Mouse (Mus musculus): Measurements from ENCODE around the gene Syt9. TPM values are rescaled to one million over a fixed set of nuclear protein-coding genes. Genes with fewer than 3 reads are reported as not detected.

The Syt9 gene
- polyA plus RNA-seq (2017; shearing (Covaris generic)), result not detected

DNA sequence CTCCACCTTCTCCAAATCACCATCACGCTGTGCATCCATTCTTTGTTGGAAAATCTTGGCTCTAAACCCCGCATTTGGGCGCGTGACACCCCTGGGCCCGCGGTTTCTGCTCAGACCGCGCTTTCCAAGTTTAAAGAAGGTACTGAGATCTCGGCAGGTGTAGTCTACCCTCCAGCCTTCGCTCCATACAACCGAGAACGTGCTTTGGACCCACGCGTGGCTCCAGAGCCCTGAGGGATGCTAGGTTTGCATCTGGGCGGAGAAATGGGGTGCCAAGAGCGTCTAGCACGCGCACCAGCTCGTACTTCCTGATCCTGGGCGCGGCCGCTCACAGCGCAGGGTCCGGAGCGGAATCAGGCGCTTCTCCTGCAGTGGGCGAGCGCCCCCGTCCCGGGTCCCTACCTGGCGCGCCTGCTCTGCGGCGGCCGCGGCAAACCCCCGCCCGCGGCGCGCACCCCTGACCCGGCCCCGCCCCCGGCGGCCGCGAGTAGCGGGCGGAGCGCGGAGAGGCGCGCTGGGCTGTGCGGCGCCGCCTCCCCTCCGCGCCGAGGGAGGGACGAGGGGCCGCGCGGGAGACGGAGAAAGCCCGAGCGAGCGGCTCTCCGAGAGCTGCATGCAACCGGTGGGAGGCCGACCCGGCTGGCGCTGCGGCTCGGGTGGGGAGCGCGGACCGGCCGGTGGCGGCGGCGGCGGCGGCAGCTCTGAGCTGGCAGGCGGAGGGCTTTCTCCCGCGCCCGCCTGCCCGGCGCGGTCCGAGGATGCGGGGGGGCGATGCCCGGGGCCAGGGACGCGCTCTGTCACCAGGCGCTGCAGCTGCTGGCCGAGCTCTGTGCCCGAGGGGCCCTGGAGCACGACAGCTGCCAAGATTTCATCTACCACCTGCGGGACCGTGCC, at the start of gene Syt9:
TSS of gene Syt9 (plus strand) at position 497 of the 894 bp plus-strand sequence.
- ATAC-seq, result no peak

DNA sequence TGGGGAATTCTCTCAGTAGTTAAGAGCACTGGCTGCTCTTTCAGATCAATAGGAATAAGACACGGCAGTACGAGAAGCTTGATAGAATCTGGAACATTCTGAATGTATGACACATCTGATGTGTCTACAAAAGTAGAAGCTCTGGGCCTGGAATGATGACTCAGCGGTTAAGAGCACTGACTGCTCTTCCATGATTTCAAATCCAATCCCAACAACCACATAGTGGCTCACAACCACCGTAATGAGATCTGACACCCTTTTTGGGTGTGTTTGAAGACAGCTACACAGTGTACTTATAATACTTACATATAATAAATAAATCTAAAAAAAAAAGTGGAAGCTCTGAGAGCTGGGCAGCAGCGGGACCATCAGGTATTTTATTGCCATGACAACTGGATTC, 31.5 kb upstream of the Syt9 start:
- ATAC-seq, result no peak

DNA sequence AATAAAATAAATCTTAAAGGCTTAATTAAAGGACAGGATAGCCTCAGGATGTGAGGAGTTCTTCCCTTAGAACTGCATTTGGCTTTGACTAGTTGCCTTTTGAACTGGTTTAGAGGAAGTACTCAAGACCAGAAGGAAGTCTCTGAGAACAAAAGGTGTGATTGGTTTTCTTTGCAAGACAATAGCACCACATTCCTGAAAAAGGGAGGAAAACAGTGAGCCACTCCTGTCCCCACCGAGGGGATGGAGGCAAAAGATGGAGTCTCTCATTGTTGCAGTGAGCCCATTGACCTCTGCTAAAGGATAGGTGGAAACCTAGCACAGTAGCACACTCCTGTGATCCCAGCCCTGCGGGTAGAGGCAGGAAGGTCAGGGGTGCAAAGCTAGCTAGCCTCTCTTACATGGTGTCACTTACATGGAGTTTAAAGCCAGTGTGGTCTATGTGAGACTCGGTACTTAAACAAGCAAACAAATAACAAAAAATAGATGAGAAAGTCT, 30.9 kb upstream of the Syt9 start:
- no peak for ATAC-seq

DNA sequence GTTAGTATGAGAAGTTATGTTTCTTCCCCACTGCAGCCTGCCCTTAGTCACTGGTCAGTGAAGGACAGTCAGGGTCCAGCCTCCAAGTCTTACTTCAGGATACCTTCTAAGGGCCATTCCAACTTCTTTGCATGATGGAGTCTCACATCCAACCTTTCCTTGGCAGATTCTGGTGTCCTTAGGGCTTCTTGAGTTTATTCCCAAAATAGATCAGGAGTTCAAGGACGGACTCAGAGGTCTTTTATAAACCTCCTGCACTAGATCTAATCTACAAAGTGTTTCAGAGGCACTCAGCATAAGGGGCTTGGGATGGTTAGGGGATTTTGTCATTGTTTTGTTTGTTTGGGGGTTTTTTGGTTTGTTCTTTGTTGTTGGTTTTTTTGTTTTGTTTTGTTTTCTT, 30.3 kb upstream of the Syt9 start:
- no peak for ATAC-seq

DNA sequence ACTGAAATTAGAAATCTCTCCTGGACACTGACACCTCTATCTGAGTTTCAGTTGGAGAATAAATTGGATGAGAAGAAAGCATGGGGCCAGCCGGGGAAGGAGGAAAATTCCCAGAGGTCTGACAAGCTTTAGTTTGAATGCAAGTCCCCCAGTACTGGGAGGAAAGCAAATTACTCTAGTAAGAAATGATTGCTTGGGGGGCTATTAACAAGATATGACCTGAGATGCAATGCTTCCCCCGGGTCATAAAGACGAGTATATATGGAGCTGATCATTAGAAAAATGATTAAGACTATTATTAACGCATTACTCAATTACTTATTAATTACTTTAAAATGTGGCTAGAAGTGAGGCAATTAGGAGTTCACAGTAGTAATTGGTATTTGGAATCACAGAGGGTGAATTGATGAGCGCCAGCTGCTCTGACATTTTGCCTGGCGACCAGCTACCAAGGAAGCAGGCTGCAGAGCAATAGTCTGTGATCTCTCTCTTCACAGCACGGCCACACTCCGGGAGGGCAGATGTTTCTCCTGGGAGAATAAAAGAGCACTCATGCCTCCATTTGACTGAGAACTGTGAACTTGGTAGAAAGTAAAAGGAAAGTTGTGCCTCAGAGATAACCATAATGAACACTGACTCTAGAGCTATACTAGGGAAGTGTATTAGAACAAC, 28.9 kb upstream of the Syt9 start:
- ATAC-seq, result no peak

DNA sequence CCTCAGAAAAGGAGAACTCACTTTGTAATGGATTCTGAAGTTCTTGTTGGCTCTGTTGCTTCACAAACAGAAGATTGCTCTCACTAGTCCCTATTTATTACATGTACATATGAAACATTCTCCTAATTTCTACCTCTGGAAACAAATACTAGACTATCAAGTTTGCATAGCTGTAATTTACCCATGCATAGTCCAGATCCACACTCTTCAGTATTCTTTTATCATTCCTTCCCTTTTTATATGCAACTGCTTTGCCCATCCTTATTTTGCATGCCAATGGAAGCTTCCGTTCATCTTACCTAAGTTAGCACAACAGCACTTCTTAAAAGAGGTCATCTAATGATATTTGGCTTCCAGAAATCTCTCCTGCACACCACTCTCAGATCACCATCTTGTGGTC, 21.3 kb upstream of the Syt9 start:
- no peak for ATAC-seq

DNA sequence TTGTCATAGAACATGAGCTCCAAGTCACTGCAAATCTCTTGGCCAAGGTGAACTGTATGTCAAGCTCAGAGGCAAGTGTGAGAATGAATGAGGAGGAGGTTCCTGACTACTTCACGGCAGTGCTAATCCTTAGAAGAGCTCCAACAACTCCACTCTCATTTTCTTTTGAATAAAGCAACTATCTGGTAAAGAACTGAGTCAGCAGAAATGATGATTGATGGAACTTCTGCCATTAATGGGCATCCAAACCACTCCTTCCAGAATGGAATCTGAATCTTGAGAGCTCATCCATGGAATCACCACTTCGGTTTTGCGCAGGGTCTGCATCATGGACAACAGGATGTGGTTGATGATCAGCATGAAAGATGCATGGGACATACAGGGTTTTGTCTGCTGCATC, 8.4 kb upstream of the Syt9 start:
- no peak for ATAC-seq

DNA sequence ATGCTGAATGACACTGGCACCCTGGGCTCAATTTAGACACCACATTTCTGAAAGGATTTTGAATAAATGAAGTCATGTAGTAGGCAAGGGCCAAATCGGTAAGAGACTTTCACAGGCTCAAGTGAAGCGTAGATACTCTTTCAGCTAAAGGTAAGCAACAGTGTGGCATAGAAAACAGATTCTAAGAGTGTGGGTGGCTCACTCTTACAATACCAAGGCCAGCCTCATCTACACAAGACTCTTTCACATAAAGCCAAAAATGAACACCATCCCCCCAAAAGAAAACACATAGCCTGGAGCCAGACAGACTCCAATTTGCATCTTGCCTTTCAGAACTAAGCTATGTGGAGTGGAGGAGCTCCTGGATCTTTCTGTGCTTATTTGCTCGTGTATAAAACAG, 7.9 kb upstream of the Syt9 start:
- ATAC-seq, result no peak

DNA sequence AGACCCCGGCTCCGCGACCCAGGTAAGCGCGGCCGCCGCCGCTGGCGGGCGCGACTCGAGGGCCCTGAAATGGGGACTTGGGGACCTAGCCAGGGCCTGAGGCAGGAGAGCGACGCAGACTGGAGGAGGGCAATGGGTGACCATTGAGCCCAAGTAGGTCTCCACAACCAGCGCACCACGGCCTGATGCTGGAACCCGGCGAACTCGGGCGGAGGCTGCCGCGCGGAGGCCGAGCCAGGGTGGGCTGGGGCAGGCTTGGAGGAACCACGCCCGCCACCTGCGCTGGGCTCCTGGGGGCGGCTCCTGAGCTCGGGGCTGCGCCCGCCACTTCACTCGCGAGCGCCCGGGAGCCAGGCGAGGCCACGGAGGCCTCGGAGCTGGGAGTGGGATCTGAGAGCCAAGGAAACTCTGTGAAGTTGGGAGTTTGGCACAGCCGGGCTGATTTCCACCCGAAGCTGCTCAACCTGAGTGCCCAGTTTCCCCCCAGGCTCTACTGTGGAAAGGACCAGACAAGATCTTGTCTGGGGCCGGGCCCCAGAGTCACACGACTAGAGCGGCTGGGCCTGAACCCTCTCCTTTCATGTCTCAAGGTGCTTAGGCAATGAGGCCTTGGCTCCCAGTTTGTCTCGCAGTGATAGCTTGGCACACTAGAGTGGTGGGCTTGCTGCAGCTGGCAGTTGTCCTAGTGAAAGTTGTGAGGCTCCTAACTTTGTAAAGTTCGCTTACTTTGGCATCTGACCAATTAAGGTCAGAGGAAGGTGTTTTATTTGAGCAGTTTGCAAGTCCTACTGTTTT, 795 bp downstream of the Syt9 start:
- no peak for ATAC-seq

DNA sequence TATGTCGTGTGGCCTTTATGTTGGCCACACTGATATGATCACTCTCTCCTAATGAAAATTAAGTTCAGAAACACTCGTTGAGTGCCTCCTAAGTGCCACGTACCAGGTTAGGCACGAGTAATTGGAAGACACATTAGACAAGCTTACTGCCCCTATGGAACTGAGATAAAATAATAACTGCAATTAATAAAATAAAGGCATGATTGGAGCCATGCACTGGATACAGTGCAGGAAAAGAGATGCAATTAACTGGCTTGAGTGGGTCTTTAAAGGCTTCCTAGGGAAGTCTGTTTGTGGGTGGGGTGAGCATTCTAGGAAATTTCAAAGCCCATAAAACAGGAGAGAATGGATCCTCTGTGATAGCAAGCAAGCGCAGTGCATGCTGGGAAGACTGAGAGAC, 10.0 kb downstream of the Syt9 start:
- no peak for ATAC-seq

DNA sequence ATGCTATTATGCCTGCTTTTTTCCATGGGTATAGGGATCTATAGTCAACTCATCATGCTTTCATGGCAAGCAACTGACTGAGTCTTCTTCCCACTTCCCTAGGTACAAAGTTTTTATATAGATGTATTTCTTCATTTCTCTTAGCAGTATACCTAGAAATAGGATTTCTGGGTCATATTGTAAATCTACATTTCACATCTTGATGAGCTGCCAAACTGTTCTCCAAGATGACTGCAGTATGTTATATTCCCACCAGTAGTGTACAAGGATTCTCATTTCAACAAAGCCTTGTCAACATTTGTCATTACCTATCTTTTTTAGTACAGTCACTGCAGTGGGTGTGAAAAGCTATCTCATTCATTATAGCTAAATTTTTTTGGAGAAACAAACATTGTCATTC, 19.1 kb downstream of the Syt9 start:
- ATAC-seq, result no peak

DNA sequence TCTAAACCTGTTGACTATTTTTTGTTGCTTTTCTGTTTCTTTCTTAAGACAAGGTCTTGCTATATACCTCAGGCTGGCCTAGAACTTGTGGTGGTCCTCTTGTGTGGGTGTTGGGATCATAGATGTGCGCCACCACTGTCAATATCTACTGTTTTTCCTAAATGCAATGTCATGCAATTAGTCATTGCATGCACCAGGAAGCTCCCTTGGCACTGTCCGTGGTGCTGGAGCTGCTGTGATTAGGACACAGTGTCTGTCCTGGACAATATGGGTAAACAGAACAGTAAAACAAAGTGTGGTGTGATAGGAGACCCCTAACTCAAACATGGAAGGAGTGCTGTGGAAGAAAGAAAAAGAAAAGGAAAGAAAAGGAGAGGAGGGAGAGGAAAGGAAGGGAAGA, 22.2 kb downstream of the Syt9 start:
- no peak for ATAC-seq

DNA sequence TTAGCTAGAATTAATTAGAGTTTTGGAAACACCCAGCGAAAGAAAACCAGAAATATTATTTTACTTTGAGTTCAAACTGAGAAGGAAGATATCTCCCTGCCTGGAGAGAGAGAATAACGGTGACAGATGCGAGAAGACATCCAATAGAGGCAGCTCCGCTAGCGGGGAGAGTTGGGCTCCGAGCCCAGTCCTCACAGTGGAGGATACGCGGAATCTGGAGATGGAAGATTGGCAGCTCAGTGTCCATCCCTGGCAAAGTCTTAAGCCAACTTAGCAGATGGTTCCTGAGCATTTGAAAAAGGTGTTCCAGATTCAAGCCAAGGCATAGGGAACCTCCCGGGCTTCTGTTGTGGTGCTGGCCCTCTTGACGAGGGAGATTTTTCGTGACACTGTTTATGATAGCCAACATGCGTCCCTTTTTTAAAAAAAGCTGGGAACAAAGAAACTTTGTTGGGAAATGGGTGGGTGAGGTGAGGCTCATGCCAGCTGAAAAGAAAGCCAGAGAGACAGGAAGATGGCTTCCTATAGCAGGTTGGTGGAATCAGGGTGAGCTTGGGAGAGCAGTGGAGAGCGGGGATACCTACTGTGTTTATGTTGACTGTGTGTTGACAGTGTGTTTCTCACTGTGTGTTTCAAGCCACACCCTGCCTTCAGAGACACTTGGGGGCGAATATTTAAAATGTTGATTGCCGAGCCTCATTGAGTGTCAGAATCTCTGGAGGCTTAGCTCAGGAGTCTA, 29.7 kb downstream of the Syt9 start:
- no peak for ATAC-seq

DNA sequence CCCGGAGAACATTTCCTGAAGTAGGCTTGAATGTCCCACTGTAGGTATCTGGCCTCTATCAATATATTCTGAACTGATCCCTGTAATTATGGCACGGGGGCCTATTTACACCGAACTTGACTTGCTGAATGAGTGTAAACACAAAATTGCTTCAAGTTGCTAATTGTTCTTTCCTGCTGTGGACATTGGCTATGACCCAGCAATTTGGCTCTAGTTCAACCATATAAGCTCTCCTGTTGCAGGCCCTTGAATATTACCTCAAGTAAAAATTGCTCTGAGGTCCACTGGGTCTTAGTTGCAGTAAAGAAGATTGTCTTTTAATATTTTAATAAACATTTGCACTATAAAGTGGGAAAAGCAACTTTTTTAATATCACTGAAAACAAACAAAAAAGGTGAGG, 32.7 kb downstream of the Syt9 start:
- ATAC-seq, result no peak

DNA sequence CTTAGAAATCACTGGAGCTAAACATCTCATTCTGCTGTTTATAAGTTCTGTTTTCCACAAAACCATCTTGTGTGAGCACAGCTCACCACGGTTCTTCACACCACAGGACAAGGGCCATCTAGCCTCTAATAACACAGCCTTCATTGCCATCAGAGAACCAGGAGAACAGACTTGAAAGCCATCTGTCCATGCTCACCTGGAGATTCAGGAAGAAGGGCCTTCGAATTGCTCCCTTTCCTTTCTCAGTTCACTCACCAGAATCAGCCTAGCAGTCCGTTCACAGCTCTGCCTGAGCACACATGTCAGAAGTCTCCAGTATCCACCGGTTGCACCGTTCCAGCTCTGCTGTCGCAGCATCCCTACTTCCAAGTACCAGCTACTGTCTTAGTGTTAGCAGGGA, 44.4 kb downstream of the Syt9 start:
- no peak for ATAC-seq

DNA sequence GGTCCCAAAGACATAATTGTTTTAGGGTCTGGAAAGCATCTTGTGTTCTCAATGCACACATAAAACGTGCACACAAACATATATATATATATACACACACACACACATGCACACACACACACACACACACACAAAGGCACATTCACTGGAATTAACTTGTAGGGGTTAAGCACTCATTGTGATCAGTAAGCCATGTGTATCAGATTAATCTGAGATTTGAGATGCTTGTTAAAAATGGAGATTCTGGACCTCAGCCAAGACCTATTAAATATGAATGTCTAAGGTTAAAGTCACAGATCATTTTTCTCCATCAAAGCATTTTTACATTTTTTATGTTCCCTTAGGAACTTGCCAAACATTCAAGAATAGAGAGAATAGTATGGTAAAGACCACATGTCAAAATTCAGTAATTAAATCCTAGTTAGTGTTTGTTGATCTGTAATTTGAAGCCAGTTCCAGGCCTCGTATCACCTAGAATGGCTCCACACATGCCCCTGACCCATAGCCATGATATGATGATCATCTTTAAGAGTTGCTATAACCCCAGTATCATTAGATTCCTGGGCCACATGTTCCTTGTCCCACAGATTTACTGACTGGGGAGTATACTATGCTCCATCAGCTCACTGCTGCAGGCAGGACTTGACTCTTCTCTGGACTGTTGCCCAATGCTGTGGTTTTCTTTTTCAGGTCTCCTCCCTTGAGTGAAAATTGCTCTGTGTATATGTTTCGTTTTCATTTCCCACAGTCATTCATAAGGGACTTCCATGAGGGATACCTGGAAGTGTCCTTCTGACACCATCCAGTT, 46.7 kb downstream of the Syt9 start:
- ATAC-seq, result no peak

DNA sequence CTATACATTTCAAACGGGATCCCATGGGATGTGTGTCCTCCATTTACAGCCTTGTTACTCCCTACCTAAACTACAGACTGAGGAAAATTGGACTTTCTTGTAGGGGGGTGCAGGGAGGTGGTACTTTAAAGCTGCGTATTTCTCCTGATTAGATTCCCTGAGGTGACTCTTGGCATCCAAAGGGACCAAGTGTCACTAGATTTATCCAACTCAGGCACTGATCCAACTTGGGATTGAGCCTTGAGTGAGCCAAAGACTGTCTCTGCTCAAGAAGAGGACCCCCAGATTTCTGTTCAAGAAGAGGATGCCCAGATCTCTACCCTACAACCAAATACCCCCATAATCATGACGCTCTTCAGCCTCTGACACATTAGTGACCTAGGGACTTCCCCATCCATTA, 66.9 kb downstream of the Syt9 start:
- no peak for ATAC-seq

DNA sequence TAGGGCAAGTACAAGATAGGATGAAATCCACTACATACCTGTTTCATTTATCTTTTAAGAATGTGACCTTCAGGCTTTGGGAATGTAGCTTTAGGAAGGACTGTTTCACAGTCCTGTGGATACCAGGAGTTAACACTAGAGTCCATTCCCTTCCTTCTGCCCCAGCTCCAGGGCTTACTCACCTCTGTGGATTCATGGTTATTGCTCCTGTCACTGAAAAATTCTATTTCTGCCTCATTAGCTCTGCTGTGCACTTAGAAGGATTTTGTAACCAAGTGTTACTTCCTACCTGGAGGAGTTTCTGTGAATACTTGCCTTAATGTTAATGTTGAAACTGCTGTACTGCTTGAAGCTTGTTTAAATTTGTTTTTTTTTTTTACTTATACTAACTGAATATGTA, 74.1 kb downstream of the Syt9 start:
- no peak for ATAC-seq

DNA sequence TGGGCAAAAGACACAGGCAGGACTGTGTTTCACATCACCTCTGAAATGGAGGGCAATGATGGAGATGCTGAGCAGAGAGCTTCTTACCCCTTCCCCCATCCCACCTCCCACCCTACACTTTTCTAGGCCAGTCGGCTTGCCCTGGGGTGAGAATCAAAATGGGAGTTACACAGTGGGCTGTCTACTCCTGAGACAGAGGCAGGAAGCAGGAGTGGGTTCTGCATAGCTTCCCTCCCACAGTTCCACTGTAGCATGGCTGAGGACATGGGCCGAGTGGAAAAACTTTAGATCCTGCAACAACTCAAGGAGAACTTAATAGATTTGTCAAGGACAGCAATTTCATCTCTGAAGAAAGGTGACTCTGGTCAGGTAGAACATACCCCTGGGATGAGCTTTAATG, 84.1 kb downstream of the Syt9 start:
- ATAC-seq, result no peak

DNA sequence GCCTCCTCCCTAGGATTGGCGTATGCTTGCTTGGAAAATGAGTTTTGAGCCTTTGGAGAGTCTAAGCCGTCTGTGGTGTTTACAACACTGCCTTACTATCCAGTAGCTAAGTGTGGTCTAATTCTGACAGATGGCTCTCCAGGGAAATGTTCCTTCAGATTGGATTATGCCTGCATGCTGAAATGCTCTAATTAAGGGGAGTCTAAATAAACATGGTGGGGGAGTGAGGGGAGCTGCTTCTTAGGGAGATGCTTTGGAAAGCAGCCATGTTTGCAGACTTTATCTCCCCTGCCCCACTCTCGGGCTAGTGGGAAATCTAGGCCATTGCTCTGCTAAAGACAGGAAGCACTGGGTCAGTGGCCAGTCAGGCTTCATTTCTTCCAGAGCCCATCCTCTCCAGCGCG, 84.6 kb downstream of the Syt9 start:
- no peak for ATAC-seq

DNA sequence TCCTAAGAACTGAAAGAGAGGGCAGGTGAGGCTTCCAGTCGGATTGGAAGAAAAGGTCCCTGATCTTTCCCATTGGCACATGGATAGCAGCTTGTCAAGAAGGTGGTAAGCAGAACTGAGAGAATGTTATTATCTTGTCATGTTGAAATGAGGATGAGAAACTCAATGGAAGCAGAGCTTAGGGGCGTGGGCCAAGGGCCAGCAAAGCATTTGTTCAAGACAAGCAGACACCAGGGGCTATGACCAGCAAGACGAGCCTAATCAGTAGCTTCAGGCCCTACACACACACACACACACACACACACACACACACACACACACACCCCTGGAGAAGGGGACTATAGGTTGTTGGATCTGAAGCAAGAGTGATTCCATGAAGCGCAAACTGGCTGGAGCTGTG, 90.6 kb downstream of the Syt9 start:
- no peak for ATAC-seq

All from CD4-positive, CD25-positive, alpha-beta regulatory T cell, adult 4 months (primary cell).